Mouse (Mus musculus): Measurements from ENCODE around the gene Tmem181a. TPM values are rescaled to one million over a fixed set of nuclear protein-coding genes. Genes with fewer than 3 reads are reported as not detected.

Tmem181a gene
- 7.1 TPM for polyA plus RNA-seq (2017; shearing (Covaris generic))

DNA sequence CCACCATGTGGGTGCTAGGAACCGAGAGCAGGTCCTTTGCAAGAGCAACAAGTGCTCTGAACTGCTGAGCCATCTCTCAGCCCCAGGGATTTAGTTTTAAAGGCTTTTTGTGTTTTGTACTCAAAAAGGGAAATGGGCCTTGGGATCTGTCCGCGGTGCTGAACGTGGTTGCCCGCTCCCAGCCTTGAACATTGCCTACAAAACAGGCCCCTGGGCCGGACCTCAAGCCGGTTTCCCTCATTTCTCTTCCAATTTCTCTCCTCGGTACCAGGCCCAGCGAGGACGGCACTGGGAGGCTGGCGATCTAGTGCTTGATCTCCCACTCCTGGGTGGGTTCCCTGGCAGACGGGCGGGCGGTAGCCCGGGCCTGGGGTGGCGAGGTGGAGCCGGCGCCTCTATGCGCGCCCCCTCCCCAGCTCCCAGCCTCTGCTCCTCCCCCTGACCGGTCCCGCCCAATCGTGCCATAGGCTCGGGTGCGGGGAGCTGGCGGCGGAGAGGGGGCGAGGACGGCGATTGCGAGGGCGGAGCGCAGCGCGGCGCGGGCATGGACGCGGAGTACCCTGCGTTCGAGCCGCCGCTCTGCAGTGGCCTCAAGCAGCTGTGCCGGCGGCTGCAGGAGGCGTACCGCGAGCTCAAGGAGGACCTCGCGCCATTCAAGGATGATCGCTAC, at the start of gene Tmem181a:
Gene Tmem181a, plus strand, starts transcription at position 461 of the 670 bp plus-strand sequence.

GRCm38 (mm10) chr17:6317339-6317985, 60.8 kb downstream of the Tmem181a start, which contains the start of gene Dynlt1a:
TSS of gene Dynlt1a (minus strand) at chr17:6317500.

Other genes starting within 250 kb of the Tmem181a start
- gene Serac1, start 177.1 kb upstream of the Tmem181a start, polyA plus RNA-seq (2017; shearing (Covaris generic)), result 3.2 TPM
- 58.9 TPM for gene Gtf2h5, start 177.1 kb upstream of the Tmem181a start, polyA plus RNA-seq (2017; shearing (Covaris generic))
- gene Tulp4, start 150.4 kb upstream of the Tmem181a start, polyA plus RNA-seq (2017; shearing (Covaris generic)), result 103 TPM
- 2.0 TPM for gene Dynlt1a, start 60.6 kb downstream of the Tmem181a start, polyA plus RNA-seq (2017; shearing (Covaris generic))
- gene Dynlt1b, start 173.3 kb downstream of the Tmem181a start, polyA plus RNA-seq (2017; shearing (Covaris generic)), result 32.8 TPM